Mouse (Mus musculus) intestine, embryonic 14.5 days (tissue): ENCODE measurements around the gene Kdm5a. TPM values are rescaled to one million over a fixed set of nuclear protein-coding genes. Genes with fewer than 3 reads are reported as not detected.

ENCODE experiments used
- ATAC-seq: fragments of 200-750 bp; cut with Nextera tagmentation; replicated peaks from 2 replicates; pipeline ENCODE4 v1.8.0; 2017; ENCODE audit warnings: low read depth, moderate number of reproducible peaks, moderate TSS enrichment, moderate library complexity; ENCODE audit not compliant: low FRiP score, low TSS enrichment
- DNase-seq: peaks from one replicate; pipeline ENCODE4 v3.0.0-alpha.2; 2018; ENCODE audit warnings: low spot score
- H3K27ac ChIP-seq: fragments of 300-500 bp; sonication (generic); 2 replicates; pipeline ENCODE4 v1.5.1; 2014; ENCODE audit warnings: low read depth, mild to moderate bottlenecking, control low read depth
- H3K27me3 ChIP-seq: fragments of 300-500 bp; sonication (generic); replicated peaks from 2 replicates; pipeline ENCODE4 v1.6.1; 2014; ENCODE audit warnings: low read length, control low read depth; ENCODE audit not compliant: control insufficient read depth, insufficient read depth
- H3K36me3 ChIP-seq: fragments of 300-500 bp; sonication (generic); 2 replicates; pipeline ENCODE4 v1.6.1; 2014; ENCODE audit warnings: low read length, control low read depth; ENCODE audit not compliant: control insufficient read depth, insufficient read depth
- H3K4me1 ChIP-seq: fragments of 300-500 bp; sonication (generic); replicated peaks from 2 replicates; pipeline ENCODE4 v1.6.1; 2014; ENCODE audit warnings: low read length, control low read depth, mixed read lengths; ENCODE audit not compliant: control insufficient read depth, insufficient read depth
- H3K4me2 ChIP-seq: fragments of 300-500 bp; sonication (generic); 2 replicates; pipeline ENCODE4 v1.6.1; 2014; ENCODE audit warnings: low read length
- H3K4me3 ChIP-seq: fragments of 300-500 bp; sonication (generic); 2 replicates; pipeline ENCODE4 v1.5.1; 2014; ENCODE audit warnings: low read depth, low read length, control low read depth, mixed read lengths
- H3K9ac ChIP-seq: fragments of 300-500 bp; sonication (generic); 2 replicates; pipeline ENCODE4 v1.6.1; 2014; ENCODE audit warnings: mild to moderate bottlenecking, low read length
- H3K9me3 ChIP-seq: fragments of 300-500 bp; sonication (generic); 2 replicates; pipeline ENCODE4 v1.6.1; 2016; ENCODE audit warnings: low read length, control low read depth; ENCODE audit not compliant: control insufficient read depth
- WGBS: fragments of 180-500 bp; shearing (Covaris S2); extraction: QIAGEN DNeasy Blood & Tissue Kit; methylation state at CpG from one replicate; pipeline ENCODE4 v1.1.7; 2014; 5-methylcytosine and 5-hydroxymethylcytosine counted together
- polyA plus RNA-seq: library from polyadenylated mRNA; unstranded; fragments of >200 nt; fragmentation: Nextera tagmentation; extraction: Ambion mirVana; gene quantifications from 2 replicates; pipeline ENCODE4 v1.2.1, GENCODE M21; 2014

Gene Kdm5a
- polyA plus RNA-seq, 1 experiment from 2014 or later = 50.6 TPM

GRCm38 (mm10) chr6:120392811-120393210 lies 28.9 kb downstream of the Kdm5a start:
- Histone ChIP-seq H3K4me3 (no peak overlapping the region), H3K4me1 (no peaks in the 10 kb centered on the region), H3K9me3 (no peaks in the 10 kb centered on the region), H3K4me2 (no peak overlapping the region), H3K36me3 (peaks cover 94% of the 10 kb centered on the region), H3K9ac (no peak overlapping the region), H3K27me3 (no peaks in the 10 kb centered on the region), H3K27ac (no peak overlapping the region)
- WGBS = 94% methylated on average over 2 of the region's 2 CpGs
- DNase-seq (no peak), ATAC-seq (no peak)

GRCm38 (mm10) chr6:120395622-120396345 lies 31.9 kb downstream of the Kdm5a start:
- peaks cover 93% of the 10 kb centered on the region for H3K36me3 ChIP-seq

GRCm38 (mm10) chr6:120403936-120404335 lies 40.0 kb downstream of the Kdm5a start:
- no peak overlapping the region for H3K27ac ChIP-seq
- peaks cover 88% of the 10 kb centered on the region for H3K36me3 ChIP-seq
- H3K4me2 ChIP-seq = no peak overlapping the region
- WGBS = 86% methylated on average over 1 of the region's 1 CpGs
- H3K9me3 ChIP-seq = no peaks in the 10 kb centered on the region
- H3K27me3 ChIP-seq = no peaks in the 10 kb centered on the region
- DNase-seq (no peak), ATAC-seq (no peak)
- H3K9ac ChIP-seq = no peak overlapping the region
- no peak overlapping the region for H3K4me3 ChIP-seq
- no peaks in the 10 kb centered on the region for H3K4me1 ChIP-seq

More at GRCm38 (mm10) chr6:120395622-120396345, 31.9 kb downstream of the Kdm5a start:
- Histone ChIP-seq H3K9me3 (no peaks in the 10 kb centered on the region), H3K4me3 (no peak overlapping the region), H3K27ac (no peak overlapping the region), H3K27me3 (no peaks in the 10 kb centered on the region), H3K4me2 (no peak overlapping the region), H3K4me1 (no peaks in the 10 kb centered on the region), H3K9ac (no peak overlapping the region)
- ATAC-seq = no peak
- WGBS = 93% methylated on average over 5 of the region's 5 CpGs
- no peak for DNase-seq

GRCm38 (mm10) chr6:120438161-120438560 lies 74.2 kb downstream of the Kdm5a start:
- Histone ChIP-seq H3K9ac (no peak overlapping the region), H3K27me3 (no peaks in the 10 kb centered on the region), H3K4me1 (no peaks in the 10 kb centered on the region), H3K9me3 (no peaks in the 10 kb centered on the region), H3K4me2 (no peak overlapping the region), H3K36me3 (peaks cover 72% of the 10 kb centered on the region), H3K27ac (no peak overlapping the region), H3K4me3 (no peak overlapping the region)
- 86% methylated on average over 3 of the region's 3 CpGs for WGBS
- DNase-seq (no peak), ATAC-seq (no peak)

GRCm38 (mm10) chr6:120442171-120442749 lies 78.3 kb downstream of the Kdm5a start:
- Histone ChIP-seq H3K4me1 (no peaks in the 10 kb centered on the region), H3K4me3 (no peak overlapping the region), H3K36me3 (peaks cover 50% of the 10 kb centered on the region), H3K27ac (no peak overlapping the region), H3K9me3 (no peaks in the 10 kb centered on the region), H3K27me3 (no peaks in the 10 kb centered on the region), H3K4me2 (no peak overlapping the region), H3K9ac (no peak overlapping the region)
- DNase-seq = no peak
- WGBS = 84% methylated on average over 4 of the region's 4 CpGs
- ATAC-seq = no peak

GRCm38 (mm10) chr6:120443363-120444355 lies 79.7 kb downstream of the Kdm5a start:
- no peaks in the 10 kb centered on the region for H3K4me1 ChIP-seq
- peaks cover 37% of the 10 kb centered on the region for H3K36me3 ChIP-seq
- ATAC-seq = no peak
- H3K4me2 ChIP-seq = no peak overlapping the region
- no peak overlapping the region for H3K9ac ChIP-seq
- 75% methylated on average over 14 of the region's 14 CpGs for WGBS
- no peak overlapping the region for H3K4me3 ChIP-seq
- H3K9me3 ChIP-seq = no peaks in the 10 kb centered on the region
- H3K27me3 ChIP-seq = no peaks in the 10 kb centered on the region
- DNase-seq = no peak
- H3K27ac ChIP-seq = no peak overlapping the region

GRCm38 (mm10) chr6:120450208-120450607 lies 86.3 kb downstream of the Kdm5a start:
- no peak for ATAC-seq
- Histone ChIP-seq H3K9me3 (no peaks in the 10 kb centered on the region), H3K4me2 (no peak overlapping the region), H3K27ac (no peak overlapping the region), H3K9ac (no peak overlapping the region), H3K4me1 (no peaks in the 10 kb centered on the region), H3K36me3 (peaks cover 6% of the 10 kb centered on the region; the same call in 1 of the 2 replicates), H3K27me3 (no peaks in the 10 kb centered on the region), H3K4me3 (no peak overlapping the region)
- no peak for DNase-seq
- 86% methylated on average over 3 of the region's 3 CpGs for WGBS

- 85% methylated on average over 11 of the region's 11 CpGs for WGBS
- Histone ChIP-seq H3K9ac (no peak overlapping the region), H3K4me3 (no peak overlapping the region), H3K36me3 (no peaks in the 10 kb centered on the region), H3K4me2 (no peak overlapping the region), H3K9me3 (no peaks in the 10 kb centered on the region), H3K4me1 (no peaks in the 10 kb centered on the region), H3K27ac (no peak overlapping the region), H3K27me3 (no peaks in the 10 kb centered on the region)
- ATAC-seq (no peak), DNase-seq (no peak)
Measured at GRCm38 (mm10) chr6:120452384-120453102, 88.6 kb downstream of the Kdm5a start.
